Mouse (Mus musculus) urinary bladder, postnatal 4 days (tissue): ENCODE data around the gene Lacc1.
A peak's percentile ranks its signal among the peaks of the same experiment; 100 is the strongest.
"Not testable (repeated sequence)": the region's sequence is repeated elsewhere in the genome, so short reads cannot be mapped to it uniquely, and the experiment has no call there.

ENCODE experiments used
- DNase-seq, 2 experiments: peaks; one replicate each; pipeline ENCODE4 v3.0.0; 2021 to 2022; ENCODE audit warnings: low spot score in 2 of 2

Lacc1 gene

GRCm38 (mm10) chr14:77036226-77037046 is at the start of gene Lacc1, which contains the start of gene Ccdc122:
Gene Lacc1, minus strand, starts transcription at chr14:77036904.
Gene Ccdc122, plus strand, starts transcription at chr14:77036772.
- peak; percentile 77 to 86 for DNase-seq

DNA sequence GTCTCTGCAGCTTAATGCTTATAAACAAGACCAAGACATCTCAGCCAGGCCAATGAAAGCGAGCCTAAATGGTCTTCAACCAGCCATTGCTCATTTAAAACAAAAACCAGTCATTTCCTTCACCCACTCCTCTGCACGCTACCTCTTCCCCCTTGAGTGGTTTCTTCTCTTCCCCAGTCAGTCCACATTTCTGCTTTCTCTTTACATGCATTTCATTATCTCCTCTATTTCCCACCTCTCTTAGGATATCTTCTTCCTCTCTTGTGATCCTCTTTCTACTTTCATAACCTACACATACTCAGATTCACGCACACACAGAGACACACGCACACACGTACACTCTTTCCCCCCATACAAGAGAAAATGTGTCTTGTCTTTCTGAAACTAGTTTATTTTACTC is 44.5 kb upstream of the Lacc1 start:
- no peak for DNase-seq

GRCm38 (mm10) chr14:77069361-77069760 is 32.7 kb upstream of the Lacc1 start:
- DNase-seq, result no peak

GRCm38 (mm10) chr14:77053288-77053687 is 16.6 kb upstream of the Lacc1 start:
- DNase-seq, result no peak

GRCm38 (mm10) chr14:77037832-77038425 is 1.2 kb upstream of the Lacc1 start:
- DNase-seq, result no peak

- DNase-seq, result no peak
These were observed 626 bp upstream of the Lacc1 start for GRCm38 (mm10) chr14:77037330-77037729.

DNA sequence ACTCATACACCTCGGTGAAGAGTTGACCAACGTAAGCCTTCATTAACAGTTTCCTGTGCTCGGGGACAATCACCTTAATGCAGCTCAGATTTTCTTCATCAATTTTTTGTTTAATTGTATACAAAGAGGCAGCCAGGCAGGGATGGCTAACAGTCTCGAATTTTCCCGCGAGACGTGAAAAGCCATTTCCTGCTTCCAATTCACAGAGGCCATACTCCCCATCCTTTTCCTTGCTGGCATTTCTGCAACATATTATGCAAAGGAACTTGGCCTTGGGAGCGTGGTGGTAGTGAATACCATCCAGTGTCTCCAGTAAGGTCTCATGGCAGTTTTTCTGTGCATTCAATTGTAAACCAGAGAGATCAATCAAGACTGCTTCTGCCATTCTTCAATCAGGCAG is 1.7 kb downstream of the Lacc1 start:
- no peak for DNase-seq

DNA sequence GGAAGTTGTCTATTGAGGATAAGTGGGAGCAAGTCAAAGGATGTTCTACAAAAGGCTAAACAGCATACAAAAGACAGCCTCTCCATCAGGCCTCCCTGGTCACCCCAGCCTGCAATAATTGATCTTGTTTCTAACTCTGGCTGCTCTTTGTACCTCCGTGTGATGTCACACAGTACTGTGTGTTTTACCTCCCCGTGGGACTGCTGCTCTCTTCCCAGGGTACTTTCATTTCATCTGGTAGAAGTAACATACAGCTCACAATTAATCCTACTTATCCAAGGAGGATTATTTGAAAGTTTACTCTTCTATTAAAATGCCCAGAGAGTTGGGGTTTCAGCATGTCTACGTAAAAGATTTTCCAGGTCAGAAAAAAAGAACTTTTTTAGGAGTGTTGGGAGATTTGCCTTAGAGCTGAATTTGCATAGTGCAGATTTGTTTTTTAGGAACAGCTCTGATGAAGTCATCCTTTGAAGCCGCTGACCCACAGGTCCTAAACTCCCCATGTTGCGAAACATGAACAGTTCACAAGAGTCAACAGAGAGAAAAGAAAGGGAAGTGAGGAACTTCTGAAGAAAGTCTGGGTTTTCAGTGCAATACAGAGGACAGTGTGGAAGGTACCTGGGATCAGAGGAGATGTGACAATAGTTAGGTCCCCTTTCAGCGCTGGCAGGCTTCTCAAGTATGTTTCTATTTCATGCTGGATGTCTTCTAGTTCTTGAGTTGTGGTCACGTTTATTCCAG is 2.4 kb downstream of the Lacc1 start:
- DNase-seq, result no peak

DNA sequence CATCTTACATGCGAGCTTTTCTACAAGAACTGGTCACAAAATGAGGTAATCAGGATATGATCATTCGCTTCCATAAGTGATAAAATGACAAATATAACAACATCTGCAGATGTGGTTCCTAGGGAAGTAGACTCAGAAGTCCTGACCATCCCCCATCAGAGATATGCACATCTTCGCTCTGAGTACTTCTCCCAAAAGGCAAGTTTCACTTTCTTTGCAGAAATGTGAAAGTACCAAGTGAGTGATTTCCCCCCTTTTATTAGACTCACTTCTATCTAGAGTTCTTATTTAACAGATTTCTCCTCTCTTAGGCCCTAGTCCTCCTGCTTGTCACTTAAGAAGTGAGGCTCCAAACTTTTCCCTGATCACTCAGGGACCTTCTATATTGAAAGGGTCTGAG is 3.3 kb downstream of the Lacc1 start:
- no peak for DNase-seq

GRCm38 (mm10) chr14:77032433-77032832 is 4.3 kb downstream of the Lacc1 start:
- DNase-seq, result no peak

GRCm38 (mm10) chr14:77030808-77031207 is 5.9 kb downstream of the Lacc1 start:
- no peak for DNase-seq

DNA sequence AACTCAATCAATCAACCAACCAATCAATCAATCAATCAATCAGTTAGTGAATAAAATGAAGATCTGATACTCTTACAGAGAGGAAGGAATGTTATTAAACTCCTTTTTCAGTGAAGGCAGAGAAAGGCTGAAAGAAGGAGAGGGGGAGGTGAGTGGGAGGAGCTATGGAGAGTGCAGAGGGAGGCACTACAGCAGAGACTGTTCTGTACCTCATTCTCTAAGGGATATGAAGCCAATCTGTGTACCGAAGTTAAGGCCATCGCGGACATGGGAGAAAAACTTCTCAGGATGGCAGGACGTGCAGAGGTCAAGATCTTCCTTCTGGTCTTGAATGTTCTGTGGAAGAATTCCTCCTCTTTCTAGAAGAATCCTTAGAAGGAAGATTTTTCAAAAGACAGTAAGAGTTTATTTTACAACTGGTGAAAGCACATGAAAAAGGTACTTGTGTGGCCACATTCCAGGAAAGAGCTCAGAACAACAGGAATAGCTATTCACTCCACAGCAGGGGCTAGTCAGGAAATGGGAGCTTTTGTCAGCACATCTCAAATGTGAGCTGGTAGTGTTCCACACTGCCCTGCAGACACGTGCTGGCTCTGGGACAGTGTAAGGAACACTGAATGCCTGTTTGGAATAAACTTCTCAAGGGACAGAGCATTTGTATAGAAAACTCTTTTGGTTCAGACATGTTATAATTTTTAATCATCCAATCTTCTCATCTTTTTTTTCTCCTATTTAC is 7.2 kb downstream of the Lacc1 start:
- no peak for DNase-seq

DNA sequence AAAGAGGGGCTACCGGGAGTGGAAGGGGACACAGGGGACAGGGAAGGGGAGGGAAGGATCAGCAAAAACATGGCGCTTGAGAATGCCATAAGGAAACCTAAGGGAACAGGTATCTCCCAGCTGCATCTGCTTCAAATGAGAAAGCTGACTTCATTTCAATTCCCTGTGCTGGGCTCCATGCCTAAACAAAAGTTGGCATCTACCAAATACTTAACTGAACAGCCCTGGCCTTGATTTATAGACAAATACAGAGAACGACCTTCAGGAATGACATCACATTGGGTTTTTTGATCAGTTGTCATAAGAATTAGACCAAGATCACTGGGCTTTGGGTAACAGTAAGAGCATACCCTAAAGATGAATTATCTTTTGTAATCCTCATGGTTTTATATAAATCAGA is 12.2 kb downstream of the Lacc1 start:
- DNase-seq, result no peak

DNA sequence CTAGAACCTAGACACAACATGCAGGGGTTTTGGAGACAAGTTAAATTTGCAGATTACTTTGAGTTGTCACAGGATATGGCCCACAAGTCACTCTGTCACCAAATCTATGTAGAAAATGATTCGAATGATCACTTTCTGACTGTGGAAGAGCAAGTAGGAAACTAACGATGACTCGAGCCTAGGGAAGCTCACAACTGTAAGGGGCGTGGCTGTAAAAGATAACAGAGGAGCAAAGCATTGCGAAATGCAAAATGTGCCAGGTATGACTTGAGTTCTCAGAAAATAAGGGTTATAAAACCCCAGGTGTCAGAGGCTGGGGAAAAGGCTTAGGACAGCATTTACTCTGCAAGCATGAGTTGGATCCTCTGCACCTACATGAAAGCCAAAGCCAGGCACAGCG is 19.5 kb downstream of the Lacc1 start:
- no peak for DNase-seq

DNA sequence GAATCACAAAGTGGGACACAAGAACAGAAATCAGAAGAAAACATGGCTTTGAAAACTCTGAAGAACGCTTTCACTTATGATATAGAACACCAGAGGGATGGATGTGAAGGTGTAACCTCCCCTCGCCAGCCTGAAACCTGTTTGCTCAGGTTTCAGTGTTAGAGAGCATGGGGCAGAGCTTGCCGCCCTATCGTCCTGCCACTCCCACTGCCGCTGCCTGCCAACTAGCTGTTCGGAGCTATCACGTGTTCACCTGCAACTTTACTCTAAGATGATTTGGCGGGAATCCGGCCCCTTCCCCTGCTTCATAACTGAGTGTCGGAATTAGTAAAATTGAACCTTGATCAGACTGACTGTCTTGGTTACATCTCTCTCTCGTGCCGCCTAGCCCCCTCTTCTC is 19.9 kb downstream of the Lacc1 start:
- DNase-seq, result not testable (repeated sequence)

- DNase-seq, result no peak
These were observed 24.9 kb downstream of the Lacc1 start for GRCm38 (mm10) chr14:77011804-77012203.

DNA sequence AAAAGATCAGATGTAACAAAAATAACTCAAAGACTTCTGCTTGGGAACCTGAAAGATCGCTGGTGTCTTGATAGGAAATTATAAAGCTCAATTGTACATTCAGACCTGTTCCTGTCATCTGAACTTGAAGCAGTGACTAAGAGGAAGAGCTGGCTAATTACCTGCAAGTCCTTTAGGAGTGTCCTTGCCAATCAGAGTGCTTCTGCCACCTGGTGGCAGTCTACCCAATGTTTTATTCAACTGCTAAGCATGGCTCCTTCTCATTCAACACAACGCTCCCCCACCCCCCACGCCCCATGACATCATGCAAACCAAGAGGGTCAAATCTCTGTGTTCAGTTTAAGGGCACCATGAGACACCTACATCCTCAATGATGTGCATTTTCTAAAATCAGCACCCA is 28.5 kb downstream of the Lacc1 start:
- DNase-seq, result peak; percentile 48 to 66

DNA sequence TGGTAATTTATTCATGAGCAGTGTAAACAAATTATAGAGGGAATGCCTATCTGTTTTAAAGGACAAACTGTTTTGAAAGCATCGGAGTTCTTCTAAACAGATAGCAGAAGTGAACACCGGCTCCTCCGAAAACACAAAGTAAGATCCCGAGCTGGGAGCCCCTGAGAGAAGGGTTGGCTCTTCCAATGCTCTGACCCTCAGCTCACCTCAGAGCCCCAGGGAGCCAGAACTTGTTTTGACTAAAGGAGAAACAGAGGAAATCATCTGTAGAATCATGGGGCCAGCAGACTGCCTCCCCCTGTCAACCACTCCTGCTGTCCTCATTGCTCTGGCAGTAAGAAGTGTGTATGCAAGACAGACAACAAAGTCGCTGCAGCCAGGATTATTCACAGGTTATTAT is 31.1 kb downstream of the Lacc1 start:
- DNase-seq, result no peak

DNA sequence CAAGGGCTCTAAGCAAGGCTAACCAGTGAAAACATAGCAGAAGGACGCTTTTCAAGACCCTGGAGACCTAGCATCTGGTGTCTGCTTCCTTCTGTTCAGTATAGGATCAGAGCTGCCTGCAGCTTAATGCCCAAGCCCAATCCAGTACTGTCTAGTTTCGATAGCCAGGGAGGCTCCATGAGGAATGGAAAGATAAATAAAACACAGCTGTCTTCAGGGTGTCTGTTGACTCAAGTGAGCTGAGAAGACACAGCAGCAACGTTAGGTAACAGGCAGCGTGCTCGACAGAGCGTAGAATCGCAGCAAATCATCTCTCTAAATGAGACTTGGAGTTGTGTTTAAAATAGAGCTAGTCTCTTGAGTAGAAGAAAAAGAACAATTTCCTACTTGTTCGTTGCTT is 32.0 kb downstream of the Lacc1 start:
- no peak for DNase-seq

- DNase-seq, result not testable (repeated sequence)
These were observed 46.4 kb downstream of the Lacc1 start for GRCm38 (mm10) chr14:76990351-76990750.

GRCm38 (mm10) chr14:76981781-76982180 is 54.9 kb downstream of the Lacc1 start:
- no peak for DNase-seq

- no peak for DNase-seq
These were observed 55.5 kb downstream of the Lacc1 start for GRCm38 (mm10) chr14:76981176-76981575.
